Mouse (Mus musculus): ENCODE measurements around the gene Pak6.

Pak6 gene

GRCm38 (mm10) chr2:118730622-118730915 is 67.5 kb downstream of the Pak6 start:
- no peak for DNase-seq (ENCODE audit: low spot score)

- no peak for DNase-seq (ENCODE audit: low spot score)
Observed at GRCm38 (mm10) chr2:118731981-118732380, 68.9 kb downstream of the Pak6 start.

- DNase-seq (ENCODE audit: low spot score): no peak
Observed at GRCm38 (mm10) chr2:118733341-118733740, 70.2 kb downstream of the Pak6 start.

- DNase-seq (ENCODE audit: low spot score): no peak
Observed at GRCm38 (mm10) chr2:118740341-118740740, 77.2 kb downstream of the Pak6 start.

- no peak for DNase-seq (ENCODE audit: low spot score)
Observed at GRCm38 (mm10) chr2:118741183-118741582, 78.1 kb downstream of the Pak6 start.

GRCm38 (mm10) chr2:118743261-118743943 is 80.3 kb downstream of the Pak6 start:
- no peak for DNase-seq (ENCODE audit: low spot score)

GRCm38 (mm10) chr2:118744621-118745020 is 81.5 kb downstream of the Pak6 start:
- no peak for DNase-seq (ENCODE audit: low spot score)

GRCm38 (mm10) chr2:118745232-118745884 is 82.3 kb downstream of the Pak6 start, which contains the start of gene Inafm2:
Inafm2 (plus strand) TSS chr2:118745758.
- peak; percentile 77 for DNase-seq (ENCODE audit: low spot score)

GRCm38 (mm10) chr2:118745915-118746901 is 83.1 kb downstream of the Pak6 start:
- no peak for DNase-seq (ENCODE audit: low spot score)

GRCm38 (mm10) chr2:118747301-118747960 is 84.3 kb downstream of the Pak6 start:
- DNase-seq (ENCODE audit: low spot score): no peak
